Mouse (Mus musculus): ENCODE measurements around the gene Rtbdn. TPM values are rescaled to one million over a fixed set of nuclear protein-coding genes. Genes with fewer than 3 reads are reported as not detected.

Rtbdn gene
- polyA plus RNA-seq, 2 experiments: not detected

- Histone ChIP-seq H3K9ac (ENCODE audit: low read depth, low read length, severe bottlenecking) (peak overlapping the region; percentile 66), H3K4me2 (replicated peaks; ENCODE audit: low read depth, low read length, severe bottlenecking) (peak overlapping the region; percentile 99), H3K27me3 (ENCODE audit: control insufficient read depth, insufficient read depth, low read length) (peaks cover 15% of the 10 kb centered on the region), H3K36me3 (ENCODE audit: control insufficient read depth, insufficient read depth, low read length) (peaks cover 18% of the 10 kb centered on the region), H3K4me1 (ENCODE audit: control insufficient read depth, insufficient read depth, low read length) (peaks cover 40% of the 10 kb centered on the region), H3K27ac (replicated peaks; ENCODE audit: low read depth, low read length) (no peak overlapping the region), H3K4me3 (replicated peaks; ENCODE audit: low read length) (peak overlapping the region; percentile 64), H3K9me3 (ENCODE audit: control insufficient read depth, low read length) (no peaks in the 10 kb centered on the region)
- DNase-seq (ENCODE audit: low spot score) (no peak), ATAC-seq (ENCODE audit: low FRiP score, low read depth) (no peak)
- 1% methylated on average over 65 of the region's 70 CpGs for WGBS
- no peak for TF ChIP-seq POLR2A (IDR thresholded peaks at IDR 0.05; ENCODE audit: borderline replicate concordance, extremely low read depth, insufficient read depth, insufficient read length)
Observed at GRCm38 (mm10) chr8:84977435-84978247, 30.9 kb downstream of the Rtbdn start.

GRCm38 (mm10) chr8:84978248-84978940 is 31.6 kb downstream of the Rtbdn start, which contains the start of gene Junb:
Gene Junb, minus strand, starts transcription at chr8:84978718.
- Histone ChIP-seq H3K9me3 (ENCODE audit: control insufficient read depth, low read length) (no peaks in the 10 kb centered on the region), H3K9ac (ENCODE audit: low read depth, low read length, severe bottlenecking) (peak within 1 kb of the TSS; percentile 66), H3K4me3 (replicated peaks; ENCODE audit: low read length) (peak within 1 kb of the TSS; percentile 64), H3K4me1 (ENCODE audit: control insufficient read depth, insufficient read depth, low read length) (peaks cover 40% of the 10 kb centered on the region), H3K4me2 (replicated peaks; ENCODE audit: low read depth, low read length, severe bottlenecking) (peak within 1 kb of the TSS; percentile 99), H3K27ac (replicated peaks; ENCODE audit: low read depth, low read length) (0 out of 2 replicates have a peak within 1 kb of the TSS, but pooled peaks have one; percentile 21), H3K36me3 (ENCODE audit: control insufficient read depth, insufficient read depth, low read length) (peaks cover 11% of the 10 kb centered on the region), H3K27me3 (ENCODE audit: control insufficient read depth, insufficient read depth, low read length) (peaks cover 15% of the 10 kb centered on the region)
- ATAC-seq (ENCODE audit: low FRiP score, low read depth) (peak; percentile 73), DNase-seq (ENCODE audit: low spot score) (peak; percentile 84)
- TF ChIP-seq POLR2A (IDR thresholded peaks at IDR 0.05; ENCODE audit: borderline replicate concordance, extremely low read depth, insufficient read depth, insufficient read length): peak; percentile 97; the same call in 1 of the 2 replicates
- under 1% methylated on average over 62 of the region's 63 CpGs for WGBS

GRCm38 (mm10) chr8:84979599-84980421 is 33.0 kb downstream of the Rtbdn start:
- H3K9ac ChIP-seq (ENCODE audit: low read depth, low read length, severe bottlenecking): peak overlapping the region; percentile 44
- WGBS: 1% methylated on average over 26 of the region's 42 CpGs
- peaks cover 15% of the 10 kb centered on the region for H3K27me3 ChIP-seq (ENCODE audit: control insufficient read depth, insufficient read depth, low read length)
- H3K4me1 ChIP-seq (ENCODE audit: control insufficient read depth, insufficient read depth, low read length): peaks cover 46% of the 10 kb centered on the region
- peak overlapping the region; percentile 64 for H3K4me3 ChIP-seq (replicated peaks; ENCODE audit: low read length)
- H3K4me2 ChIP-seq (replicated peaks; ENCODE audit: low read depth, low read length, severe bottlenecking): peak overlapping the region; percentile 99
- DNase-seq (ENCODE audit: low spot score): peak; percentile 92
- peak; percentile 42 for ATAC-seq (ENCODE audit: low FRiP score, low read depth)
- TF ChIP-seq POLR2A (IDR thresholded peaks at IDR 0.05; ENCODE audit: borderline replicate concordance, extremely low read depth, insufficient read depth, insufficient read length): no peak
- H3K27ac ChIP-seq (replicated peaks; ENCODE audit: low read depth, low read length): 0 out of 2 replicates have a peak overlapping the region, but pooled peaks have one; percentile 21
- H3K36me3 ChIP-seq (ENCODE audit: control insufficient read depth, insufficient read depth, low read length): no peaks in the 10 kb centered on the region
- no peaks in the 10 kb centered on the region for H3K9me3 ChIP-seq (ENCODE audit: control insufficient read depth, low read length)

- DNase-seq (ENCODE audit: low spot score): no peak
- peaks cover 53% of the 10 kb centered on the region for H3K4me1 ChIP-seq (ENCODE audit: control insufficient read depth, insufficient read depth, low read length)
- H3K36me3 ChIP-seq (ENCODE audit: control insufficient read depth, insufficient read depth, low read length): no peaks in the 10 kb centered on the region
- no peaks in the 10 kb centered on the region for H3K9me3 ChIP-seq (ENCODE audit: control insufficient read depth, low read length)
- peak overlapping the region; percentile 64; the same call in 1 of the 2 replicates for H3K4me3 ChIP-seq (replicated peaks; ENCODE audit: low read length)
- no peak overlapping the region; the same call in 1 of the 2 replicates for H3K4me2 ChIP-seq (replicated peaks; ENCODE audit: low read depth, low read length, severe bottlenecking)
- peaks cover 15% of the 10 kb centered on the region for H3K27me3 ChIP-seq (ENCODE audit: control insufficient read depth, insufficient read depth, low read length)
- H3K9ac ChIP-seq (ENCODE audit: low read depth, low read length, severe bottlenecking): no peak overlapping the region
- no peak for TF ChIP-seq POLR2A (IDR thresholded peaks at IDR 0.05; ENCODE audit: borderline replicate concordance, extremely low read depth, insufficient read depth, insufficient read length)
- H3K27ac ChIP-seq (replicated peaks; ENCODE audit: low read depth, low read length): no peak overlapping the region
- 26% methylated on average over 11 of the region's 11 CpGs for WGBS
- no peak for ATAC-seq (ENCODE audit: low FRiP score, low read depth)
Observed at GRCm38 (mm10) chr8:84980622-84981358, 34.0 kb downstream of the Rtbdn start.

All from limb, embryonic 14.5 days (tissue).